8 mouse cellular contexts compared by ENCODE assay signal in genomic region chr7:44373460-44373859, GRCm38 (mm10). TPM values are rescaled to one million over a fixed set of nuclear protein-coding genes. Genes with fewer than 3 reads are reported as not detected.
DNase-seq lines count a peak whose midpoint lies in the region; ATAC-seq and TF ChIP-seq lines count a peak whose summit lies in the region.

No protein-coding gene starts in this region.

- no peak for DNase-seq in layer of hippocampus, adult 2 months (ENCODE audit: low spot score in 2 of 2)
- no peak for DNase-seq in layer of hippocampus, adult 9-10 months (ENCODE audit: low spot score)
- DNase-seq in frontal cortex, postnatal 36 days (ENCODE audit: low spot score in 2 of 2) = no peak
- DNase-seq in thymus, postnatal 4 days = no peak
- no peak for DNase-seq in natural killer cell, adult 2 months (ENCODE audit: low spot score in 2 of 2)

- TF ChIP-seq CTCF in layer of hippocampus, adult 2 months (conservative IDR thresholded peaks at IDR 0.05) = peak; percentile 22; the same call in 1 of the 2 replicates

- H3K4me2 ChIP-seq in embryonic facial prominence, embryonic 13.5 days = peak overlapping the region; percentile 80
- peak overlapping the region; percentile 80 for H3K4me2 ChIP-seq in intestine, embryonic 15.5 days (replicated peaks)
- H3K4me2 ChIP-seq in myocyte (ENCODE audit: low read depth) = peak overlapping the region; percentile 88

- peaks cover 6% of the 10 kb centered on the region for H3K27me3 ChIP-seq in embryonic facial prominence, embryonic 13.5 days
- H3K27me3 ChIP-seq in intestine, embryonic 15.5 days (replicated peaks) = no peaks in the 10 kb centered on the region
- peaks cover 4% of the 10 kb centered on the region for H3K27me3 ChIP-seq in myocyte (ENCODE audit: control insufficient read depth, insufficient read depth, insufficient read length)

- H3K9me3 ChIP-seq in embryonic facial prominence, embryonic 13.5 days = no peaks in the 10 kb centered on the region
- H3K9me3 ChIP-seq in intestine, embryonic 15.5 days = no peaks in the 10 kb centered on the region

- H3K9ac ChIP-seq in embryonic facial prominence, embryonic 13.5 days = peak overlapping the region; percentile 60; the same call in 1 of the 2 replicates
- 0 out of 2 replicates have a peak overlapping the region, but pooled peaks have one; percentile 4 for H3K9ac ChIP-seq in intestine, embryonic 15.5 days

- no peaks in the 10 kb centered on the region for H3K79me2 ChIP-seq in myocyte (ENCODE audit: control insufficient read depth, insufficient read depth)

- no peaks in the 10 kb centered on the region for H3K36me3 ChIP-seq in embryonic facial prominence, embryonic 13.5 days
- no peaks in the 10 kb centered on the region for H3K36me3 ChIP-seq in intestine, embryonic 15.5 days
- H3K36me3 ChIP-seq in myocyte (ENCODE audit: control insufficient read depth, insufficient read depth) = no peaks in the 10 kb centered on the region

- no peak overlapping the region for H3ac ChIP-seq in myocyte (ENCODE audit: control insufficient read depth, insufficient read length)

- peak overlapping the region; percentile 98 for H3K27ac ChIP-seq in layer of hippocampus, adult 2 months
- peak overlapping the region; percentile 78; the same call in 1 of the 2 replicates for H3K27ac ChIP-seq in embryonic facial prominence, embryonic 13.5 days
- H3K27ac ChIP-seq in intestine, embryonic 15.5 days = no peak overlapping the region

- ATAC-seq in embryonic facial prominence, embryonic 13.5 days (ENCODE audit: insufficient number of reproducible peaks, insufficient read depth, low FRiP score, low TSS enrichment, low read depth) = peak; percentile 23; the same call in 1 of the 2 replicates
- no peak for ATAC-seq in intestine, embryonic 15.5 days

- TF ChIP-seq POLR2A in myocyte (IDR thresholded peaks at IDR 0.05; ENCODE audit: insufficient read length, low read depth) = no peak

- H3K4me3 ChIP-seq in layer of hippocampus, adult 2 months = peak overlapping the region; percentile 73
- peak overlapping the region; percentile 64 for H3K4me3 ChIP-seq in embryonic facial prominence, embryonic 13.5 days
- peak overlapping the region; percentile 56 for H3K4me3 ChIP-seq in intestine, embryonic 15.5 days (replicated peaks)
- peak overlapping the region; percentile 24 for H3K4me3 ChIP-seq in myocyte

- peaks cover 14% of the 10 kb centered on the region for H3K4me1 ChIP-seq in embryonic facial prominence, embryonic 13.5 days
- H3K4me1 ChIP-seq in intestine, embryonic 15.5 days (replicated peaks) = peaks cover 9% of the 10 kb centered on the region

- WGBS in embryonic facial prominence, embryonic 13.5 days = 11% methylated on average over 7 of the region's 7 CpGs
- 12% methylated on average over 7 of the region's 7 CpGs for WGBS in intestine, embryonic 15.5 days

TF ChIP-seq in myocyte, 11 proteins besides CTCF, POLR2A, EP300 and RAD21:
- TF ChIP-seq REST (IDR thresholded peaks at IDR 0.05; ENCODE audit: insufficient read depth, insufficient read length) = no peak

RNA-seq across cellular contexts. Expression of gene Syt3, which starts 10.4 kb away (rescaled TPM):
- total RNA-seq in layer of hippocampus, adult 2 months (2021) = 10 to 100 TPM; 89.4 to 95.9 TPM
- 4.1 and 4.9 TPM in 2 replicates for polyA plus RNA-seq in embryonic facial prominence, embryonic 13.5 days (2015; fragmentation: Nextera tagmentation; extraction: Ambion mirVana)
- polyA plus RNA-seq in intestine, embryonic 15.5 days (2015; fragmentation: Nextera tagmentation; extraction: Ambion mirVana) = 0.90 and 1.9 TPM in 2 replicates
- not detected for polyA plus RNA-seq in myocyte (2012; fragmentation: generic; extraction: Trizol)

RNA-seq across cellular contexts. Expression of gene 1700008O03Rik, which starts 12.2 kb away (rescaled TPM):
- 1 to 10 TPM; 3.0 to 3.3 TPM for total RNA-seq in layer of hippocampus, adult 2 months (2021)
- polyA plus RNA-seq in embryonic facial prominence, embryonic 13.5 days (2015; fragmentation: Nextera tagmentation; extraction: Ambion mirVana) = 0.19 and 1.4 TPM in 2 replicates
- polyA plus RNA-seq in intestine, embryonic 15.5 days (2015; fragmentation: Nextera tagmentation; extraction: Ambion mirVana) = 0.48 and 0.99 TPM in 2 replicates
- not detected for polyA plus RNA-seq in myocyte (2012; fragmentation: generic; extraction: Trizol)

RNA-seq across cellular contexts. Expression of gene Lrrc4b, which starts 55.4 kb away (rescaled TPM):
- total RNA-seq in layer of hippocampus, adult 2 months (2021) = 100 to 1,000 TPM; 318 to 334 TPM
- 1.5 and 1.6 TPM in 2 replicates for polyA plus RNA-seq in embryonic facial prominence, embryonic 13.5 days (2015; fragmentation: Nextera tagmentation; extraction: Ambion mirVana)
- polyA plus RNA-seq in intestine, embryonic 15.5 days (2015; fragmentation: Nextera tagmentation; extraction: Ambion mirVana) = 0.82 and 0.86 TPM in 2 replicates
- not detected for polyA plus RNA-seq in myocyte (2012; fragmentation: generic; extraction: Trizol)
